In the genomic region with DNA sequence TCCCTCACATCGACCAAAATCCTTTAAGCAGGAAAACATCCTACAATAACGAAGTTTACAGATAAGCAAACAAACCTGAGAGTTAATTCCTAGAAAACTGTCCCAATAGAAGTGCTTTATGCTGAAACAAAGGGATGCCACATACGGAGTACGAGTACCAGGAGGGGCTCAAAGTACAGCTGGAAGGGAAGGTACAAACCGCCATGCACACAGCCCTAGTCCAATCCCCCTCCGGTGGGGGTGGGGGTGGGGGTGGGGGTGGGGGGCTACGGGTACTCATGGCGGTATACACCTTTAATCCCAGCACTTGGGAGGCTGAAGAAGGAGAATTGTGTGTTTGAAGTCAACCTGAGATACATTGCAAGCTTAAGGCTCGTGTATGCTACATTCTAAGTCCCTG, we compare ENCODE assay signal across 8 mouse cellular contexts. TPM values are rescaled to one million over a fixed set of nuclear protein-coding genes. Genes with fewer than 3 reads are reported as not detected.
DNase-seq lines count a peak whose midpoint lies in the region; ATAC-seq and TF ChIP-seq lines count a peak whose summit lies in the region.

No protein-coding gene starts in this region.

- H3K4me2 ChIP-seq in heart, embryonic 15.5 days: peak overlapping the region; percentile 74
- peak overlapping the region; percentile 44 for H3K4me2 ChIP-seq in embryonic facial prominence, embryonic 11.5 days (ENCODE audit: low read depth, low read length)
- peak overlapping the region; percentile 47 for H3K4me2 ChIP-seq in intestine, embryonic 14.5 days (ENCODE audit: low read length)
- peak overlapping the region; percentile 44 for H3K4me2 ChIP-seq in myocyte (ENCODE audit: low read depth)

- DNase-seq in heart, adult 9 months (ENCODE audit: low spot score in 2 of 2): no peak
- peak; percentile 22 for DNase-seq in embryonic facial prominence, embryonic 11.5 days (ENCODE audit: low spot score)
- no peak for DNase-seq in intestine, embryonic 14.5 days (ENCODE audit: low spot score)
- DNase-seq in B cell, adult 2 months: no peak
- no peak for DNase-seq in spleen, postnatal 14 days (ENCODE audit: low spot score in 2 of 2)

- no peaks in the 10 kb centered on the region for H3K36me3 ChIP-seq in heart, embryonic 15.5 days
- no peaks in the 10 kb centered on the region for H3K36me3 ChIP-seq in embryonic facial prominence, embryonic 11.5 days (replicated peaks; ENCODE audit: control insufficient read depth, insufficient read depth, low read depth, low read length)
- H3K36me3 ChIP-seq in intestine, embryonic 14.5 days (ENCODE audit: control insufficient read depth, insufficient read depth, low read length): no peaks in the 10 kb centered on the region
- no peaks in the 10 kb centered on the region for H3K36me3 ChIP-seq in myocyte (ENCODE audit: control insufficient read depth, insufficient read depth)

- 0 out of 2 replicates have a peak, but pooled peaks have one; percentile 43 for ATAC-seq in heart, embryonic 15.5 days (replicated peaks; ENCODE audit: insufficient number of reproducible peaks, insufficient read depth, low FRiP score, low read depth)
- ATAC-seq in embryonic facial prominence, embryonic 11.5 days (replicated peaks; ENCODE audit: insufficient number of reproducible peaks, low FRiP score, low TSS enrichment, low read depth): no peak
- peak; percentile 50; the same call in 1 of the 2 replicates for ATAC-seq in intestine, embryonic 14.5 days (replicated peaks; ENCODE audit: low FRiP score, low TSS enrichment, low read depth)
- ATAC-seq in frontal cortex, adult (ENCODE audit: low TSS enrichment): no peak

- no peaks in the 10 kb centered on the region for H3K9me3 ChIP-seq in heart, embryonic 15.5 days (replicated peaks)
- H3K9me3 ChIP-seq in embryonic facial prominence, embryonic 11.5 days (replicated peaks; ENCODE audit: control insufficient read depth, low read length): no peaks in the 10 kb centered on the region
- 0 out of 2 replicates have a peak, but pooled peaks cover under 1% of the 10 kb centered on the region for H3K9me3 ChIP-seq in intestine, embryonic 14.5 days (ENCODE audit: control insufficient read depth, low read length)

- H3K27ac ChIP-seq in heart, embryonic 15.5 days: peak overlapping the region; percentile 23; the same call in 1 of the 2 replicates
- peak overlapping the region; percentile 23; the same call in 1 of the 2 replicates for H3K27ac ChIP-seq in embryonic facial prominence, embryonic 11.5 days (replicated peaks; ENCODE audit: low read depth, low read length)
- peak overlapping the region; percentile 57; the same call in 1 of the 2 replicates for H3K27ac ChIP-seq in intestine, embryonic 14.5 days (ENCODE audit: low read depth)

- TF ChIP-seq POLR2A in myocyte (IDR thresholded peaks at IDR 0.05; ENCODE audit: insufficient read length, low read depth): no peak

- H3K4me1 ChIP-seq in heart, embryonic 15.5 days (replicated peaks): peaks cover 17% of the 10 kb centered on the region
- H3K4me1 ChIP-seq in embryonic facial prominence, embryonic 11.5 days (ENCODE audit: control insufficient read depth, insufficient read depth, low read length): no peaks in the 10 kb centered on the region; the same call in 1 of the 2 replicates
- peaks cover 12% of the 10 kb centered on the region; the same call in 1 of the 2 replicates for H3K4me1 ChIP-seq in intestine, embryonic 14.5 days (replicated peaks; ENCODE audit: control insufficient read depth, insufficient read depth, low read length)

- no peaks in the 10 kb centered on the region for H3K79me2 ChIP-seq in myocyte (ENCODE audit: control insufficient read depth, insufficient read depth)

- 6% methylated on average over 9 of the region's 9 CpGs for WGBS in heart, embryonic 15.5 days
- 7% methylated on average over 9 of the region's 9 CpGs for WGBS in embryonic facial prominence, embryonic 11.5 days
- 5% methylated on average over 9 of the region's 9 CpGs for WGBS in intestine, embryonic 14.5 days

- no peaks in the 10 kb centered on the region for H3K27me3 ChIP-seq in heart, embryonic 15.5 days
- H3K27me3 ChIP-seq in embryonic facial prominence, embryonic 11.5 days (ENCODE audit: control insufficient read depth, insufficient read depth, low read length): no peaks in the 10 kb centered on the region
- H3K27me3 ChIP-seq in intestine, embryonic 14.5 days (replicated peaks; ENCODE audit: control insufficient read depth, insufficient read depth, low read length): no peaks in the 10 kb centered on the region
- H3K27me3 ChIP-seq in myocyte (ENCODE audit: control insufficient read depth, insufficient read depth, insufficient read length): no peaks in the 10 kb centered on the region

- peak overlapping the region; percentile 49 for H3K9ac ChIP-seq in heart, embryonic 15.5 days
- peak overlapping the region; percentile 50 for H3K9ac ChIP-seq in embryonic facial prominence, embryonic 11.5 days (replicated peaks; ENCODE audit: low read length)
- peak overlapping the region; percentile 29 for H3K9ac ChIP-seq in intestine, embryonic 14.5 days (ENCODE audit: low read length)

- no peak overlapping the region for H3ac ChIP-seq in myocyte (ENCODE audit: control insufficient read depth, insufficient read length)

- peak overlapping the region; percentile 53 for H3K4me3 ChIP-seq in heart, embryonic 15.5 days
- H3K4me3 ChIP-seq in embryonic facial prominence, embryonic 11.5 days (ENCODE audit: low read depth, low read length): peak overlapping the region; percentile 16; the same call in 1 of the 2 replicates
- H3K4me3 ChIP-seq in intestine, embryonic 14.5 days (ENCODE audit: low read depth, low read length): peak overlapping the region; percentile 27
- no peak overlapping the region for H3K4me3 ChIP-seq in myocyte

TF ChIP-seq in myocyte, 11 proteins besides CTCF, POLR2A, EP300 and RAD21:
- no peak for TF ChIP-seq E2F4 (IDR thresholded peaks at IDR 0.05; ENCODE audit: insufficient read depth)
- TF ChIP-seq POLR2AphosphoS2 (IDR thresholded peaks at IDR 0.05; ENCODE audit: insufficient read length, low read depth): no peak
- no peak for TF ChIP-seq TCF12 (IDR thresholded peaks at IDR 0.05; ENCODE audit: insufficient read depth, poor library complexity, severe bottlenecking)
- no peak for TF ChIP-seq SRF (IDR thresholded peaks at IDR 0.05; ENCODE audit: control insufficient read depth, insufficient read length, low read depth)
- no peak for TF ChIP-seq TCF3 (IDR thresholded peaks at IDR 0.05; ENCODE audit: insufficient read length, low read depth)
- no peak for TF ChIP-seq CEBPB (IDR thresholded peaks at IDR 0.05; ENCODE audit: insufficient read depth, poor library complexity, severe bottlenecking)
- no peak for TF ChIP-seq USF1 (IDR thresholded peaks at IDR 0.05; ENCODE audit: low read depth)
- TF ChIP-seq REST (IDR thresholded peaks at IDR 0.05; ENCODE audit: insufficient read depth, insufficient read length): no peak
- TF ChIP-seq MYOD1 (IDR thresholded peaks at IDR 0.05; ENCODE audit: control insufficient read depth in 1 of 3, insufficient read length in 2 of 3, low read depth in 2 of 3): no peak
- TF ChIP-seq MAX (IDR thresholded peaks at IDR 0.05; ENCODE audit: low read depth): no peak
- TF ChIP-seq MYOG (IDR thresholded peaks at IDR 0.05; ENCODE audit: control insufficient read depth in 1 of 3, insufficient read depth in 1 of 3, insufficient read length in 2 of 3, low read depth in 2 of 3): no peak

RNA-seq across cellular contexts. Expression of a gene that starts 58.6 kb away (rescaled TPM):
- polyA plus RNA-seq in heart, embryonic 15.5 days (2015; fragmentation: Nextera tagmentation; extraction: Ambion mirVana): 29.4 and 34.2 TPM in 2 replicates
- polyA plus RNA-seq in embryonic facial prominence, embryonic 11.5 days (2014; fragmentation: Nextera tagmentation; extraction: Ambion mirVana): 204 and 230 TPM in 2 replicates
- polyA plus RNA-seq in intestine, embryonic 14.5 days (2014; fragmentation: Nextera tagmentation; extraction: Ambion mirVana): 57.5 and 59.8 TPM in 2 replicates
- polyA plus RNA-seq in myocyte (2012; fragmentation: generic; extraction: Trizol): 34.6 TPM

Comparison
In these comparisons a context has a peak if more than half of its experiments do, and no peak if none do; other contexts are left out.
1. ATAC-seq: peak in heart, embryonic 15.5 days (single experiment) and intestine, embryonic 14.5 days (single experiment); none in embryonic facial prominence, embryonic 11.5 days (single experiment) and frontal cortex, adult (single experiment).
2. Peak in every context shown above with its lines, with median percentiles within 50 percentile points of each other: H3K27ac ChIP-seq, H3K4me2 ChIP-seq and H3K9ac ChIP-seq.